Mouse (Mus musculus): ENCODE measurements at regions not wholly inside any gene's neighbourhood (a gene's known extent, or its start where the extent isn't known, plus 50 kb on each side); places are given as distances from the start of the nearest gene placed in this dataset.

DNA sequence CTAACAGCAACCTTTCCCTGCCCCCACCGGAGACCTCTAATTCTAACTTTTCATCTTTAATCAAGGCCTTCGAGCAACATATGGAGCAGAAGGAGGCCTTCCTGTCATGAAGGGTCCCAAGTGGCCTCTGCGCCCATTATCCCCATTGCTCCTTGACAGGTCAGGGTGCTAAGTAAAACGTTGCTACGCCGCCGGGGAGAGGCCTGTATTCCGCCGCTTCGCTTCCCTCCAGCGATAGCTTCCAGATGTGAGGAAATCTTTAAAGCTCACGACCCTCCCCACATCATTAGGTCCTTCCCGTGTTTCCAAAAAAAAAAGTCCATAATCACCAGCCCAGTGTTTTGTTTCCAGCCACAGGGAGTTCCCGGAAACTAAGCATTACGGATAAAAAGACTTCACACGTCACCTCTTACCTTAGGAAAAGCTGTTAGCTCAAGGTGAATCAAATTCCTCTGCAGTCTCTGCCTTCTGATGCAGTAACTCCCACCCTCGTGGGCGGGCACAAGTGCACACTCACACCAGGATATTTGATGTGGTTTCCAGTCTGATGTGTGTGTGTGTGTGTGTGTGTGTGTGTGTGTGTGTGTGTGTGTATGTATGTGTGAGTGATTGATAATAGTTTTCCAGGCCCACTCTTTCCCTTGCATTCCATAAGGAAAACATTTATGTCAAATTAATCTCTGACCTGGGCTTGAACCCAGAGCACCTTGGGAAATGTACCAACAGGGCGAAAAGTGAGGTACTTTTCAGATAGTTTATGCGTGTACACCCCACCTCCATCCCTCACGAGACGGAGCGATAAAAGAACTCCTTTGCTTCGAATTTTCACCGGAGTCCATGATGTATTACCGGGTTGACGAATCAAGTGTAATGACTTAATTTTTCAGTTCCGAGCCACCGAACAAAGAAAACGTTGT lies 107.5 kb downstream of the Gm45692 start:
- no peak for DNase-seq (ENCODE audit: low spot score in 2 of 2)

DNA sequence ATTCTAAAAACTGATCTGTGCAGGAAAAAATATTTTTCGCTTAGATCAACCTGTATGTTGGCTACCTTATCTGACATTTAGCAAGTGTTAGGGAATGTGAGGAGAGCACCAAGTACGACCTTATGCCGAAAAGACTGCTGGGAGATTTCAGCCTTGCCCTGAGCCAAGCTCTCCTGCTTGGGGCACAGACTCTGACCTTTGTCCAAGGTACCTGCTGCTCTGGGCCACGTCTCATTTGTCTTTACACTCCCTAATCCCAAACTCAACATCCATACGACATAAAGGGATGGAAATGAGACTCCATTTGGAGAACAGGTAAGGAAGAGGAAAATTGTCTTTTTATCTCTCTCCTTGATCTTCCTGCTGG lies 108.2 kb downstream of the Gm45692 start:
- no peak for DNase-seq (ENCODE audit: low spot score in 2 of 2)

DNA sequence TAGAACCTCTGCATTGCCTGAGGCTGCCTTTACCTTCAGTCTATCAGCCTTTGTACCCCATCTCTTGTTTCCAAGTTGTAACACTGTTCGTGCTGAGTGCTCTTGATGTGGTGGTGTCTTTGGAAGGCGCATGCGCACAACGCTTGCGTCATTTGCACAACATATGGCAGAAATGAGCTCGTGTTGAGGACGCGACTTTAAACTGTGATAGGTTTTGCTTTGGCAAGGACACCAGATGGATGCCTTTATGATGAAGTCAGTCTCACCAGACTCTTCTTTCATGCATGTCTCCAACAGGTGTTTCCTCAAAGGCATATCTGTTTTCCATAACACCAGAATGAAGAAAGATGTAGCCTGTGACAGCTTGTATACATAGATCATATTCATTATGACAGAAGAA lies 110.2 kb downstream of the Gm45692 start:
- DNase-seq (ENCODE audit: low spot score in 2 of 2), result no peak

DNA sequence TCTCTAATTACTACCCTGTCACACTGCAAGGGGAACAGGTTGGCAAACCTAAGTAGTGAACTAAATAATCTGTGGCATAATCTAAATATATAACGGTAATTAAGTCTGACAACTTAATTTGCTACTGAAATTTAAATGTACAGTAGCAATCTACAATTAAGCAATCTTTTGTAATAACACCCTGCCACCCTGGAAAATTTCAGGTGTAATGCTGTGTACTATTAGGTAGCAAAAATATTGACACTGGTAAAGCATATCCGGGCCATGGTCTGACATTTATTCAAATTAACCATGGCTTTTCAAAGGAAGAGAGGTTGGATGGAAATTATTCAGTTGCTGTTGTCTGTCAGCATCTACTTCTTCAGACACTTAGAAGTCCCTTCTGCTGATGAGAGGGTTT lies 119.7 kb downstream of the Gm45692 start:
- DNase-seq (ENCODE audit: low spot score in 2 of 2), result no peak

DNA sequence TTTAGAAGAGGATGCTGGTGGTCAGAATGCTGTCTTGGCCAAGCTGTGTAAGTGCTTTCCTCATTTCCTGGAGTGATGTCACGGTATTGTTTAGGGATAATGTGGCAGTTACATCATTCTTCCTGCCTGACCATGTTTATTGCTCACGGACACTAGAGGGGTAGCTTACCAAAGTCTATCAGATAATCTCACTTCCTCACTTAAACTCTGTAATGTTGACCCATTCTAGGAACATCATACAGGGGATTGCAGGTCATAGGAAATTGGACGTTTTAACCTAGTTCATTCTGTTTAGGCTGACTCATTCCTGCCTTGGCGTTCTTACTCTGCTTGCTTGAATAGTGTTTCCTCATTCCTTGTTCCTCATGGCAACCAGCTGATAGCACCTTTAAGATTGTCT lies 120.3 kb downstream of the Gm45692 start:
- DNase-seq (ENCODE audit: low spot score in 2 of 2), result no peak

DNA sequence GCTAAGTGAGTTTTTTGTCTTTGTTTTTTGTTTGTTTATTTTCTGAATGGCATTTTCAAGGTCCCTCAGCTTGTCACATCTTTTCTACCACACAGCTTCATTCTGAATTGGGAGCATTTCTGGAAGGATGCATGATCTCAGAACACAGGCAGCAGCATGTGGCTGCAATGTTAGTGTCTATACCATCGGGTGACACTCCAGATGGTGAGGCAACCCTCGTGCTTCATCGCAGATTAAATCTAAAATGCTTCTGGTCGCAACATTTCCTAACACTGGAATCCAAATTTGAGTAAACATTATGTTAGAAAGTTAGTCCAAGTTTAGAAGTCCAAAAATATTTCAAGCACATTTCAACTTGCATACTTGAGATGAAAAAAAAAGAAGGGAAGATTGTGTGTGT lies 124.4 kb downstream of the Gm45692 start:
- DNase-seq (ENCODE audit: low spot score in 2 of 2), result no peak

DNA sequence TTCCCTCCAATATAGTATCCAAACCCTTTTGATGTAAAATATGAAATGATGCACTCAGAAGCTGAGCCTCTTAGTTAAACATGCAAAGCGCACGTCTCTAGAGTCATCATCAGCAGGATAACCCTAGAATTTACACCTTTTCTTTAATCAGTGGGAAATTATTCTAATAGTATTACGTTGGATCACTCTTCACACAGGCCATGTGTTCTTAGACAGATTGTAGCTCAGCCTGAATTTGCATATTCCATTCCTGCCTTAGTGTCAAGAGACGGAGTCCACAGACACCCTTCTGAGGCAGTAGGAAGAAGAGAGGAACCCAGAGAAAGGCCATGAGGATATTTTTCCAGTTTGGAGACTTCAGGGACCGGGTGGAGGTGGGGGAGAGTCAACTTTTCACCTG lies 125.0 kb downstream of the Gm45692 start:
- DNase-seq (ENCODE audit: low spot score in 2 of 2), result no peak

DNA sequence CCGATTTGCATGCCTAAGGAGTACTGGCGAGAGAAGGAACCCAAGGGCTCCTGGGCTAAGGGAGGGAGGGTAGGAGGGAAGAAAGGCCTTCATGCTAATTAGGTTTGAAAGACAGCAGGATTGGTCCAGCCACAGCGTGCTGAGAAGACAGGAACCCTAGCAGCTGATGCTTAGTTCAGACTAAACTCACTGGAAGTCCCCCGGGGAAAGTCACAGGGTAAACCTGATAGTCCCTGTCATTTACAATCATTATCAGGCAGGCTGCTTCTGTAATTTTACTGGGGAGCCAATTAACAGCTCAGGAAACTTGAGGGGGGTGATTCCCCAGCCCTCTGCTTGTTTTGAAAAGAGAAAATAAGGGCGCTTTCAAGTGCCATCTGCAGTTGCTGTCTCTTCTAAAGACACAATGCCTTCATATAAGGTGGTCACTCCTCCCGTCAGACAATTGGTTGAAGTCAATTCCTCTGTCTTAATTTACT lies 135.9 kb downstream of the Gm45692 start:
- DNase-seq (ENCODE audit: low spot score in 2 of 2), result no peak

DNA sequence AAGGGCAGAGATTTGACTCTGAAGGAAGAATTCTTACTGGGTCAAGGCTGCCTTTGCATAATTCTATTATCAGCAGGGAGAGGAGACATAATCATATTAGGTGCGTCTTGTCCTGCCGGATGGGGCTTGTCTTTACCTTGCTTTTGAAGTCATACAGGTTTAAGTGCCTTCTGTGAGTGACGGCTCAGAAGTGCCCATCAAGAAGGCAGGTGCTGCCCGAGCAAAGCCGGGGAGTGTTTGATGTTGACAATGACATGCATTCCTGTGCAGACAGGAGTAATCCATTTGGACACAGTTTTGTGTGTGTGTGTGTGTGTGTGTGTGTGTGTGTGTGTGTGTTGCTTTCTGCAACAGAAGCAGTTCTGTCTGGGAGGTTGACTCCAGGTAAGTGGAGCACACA lies 141.0 kb downstream of the Gm45692 start:
- no peak for DNase-seq (ENCODE audit: low spot score in 2 of 2)

DNA sequence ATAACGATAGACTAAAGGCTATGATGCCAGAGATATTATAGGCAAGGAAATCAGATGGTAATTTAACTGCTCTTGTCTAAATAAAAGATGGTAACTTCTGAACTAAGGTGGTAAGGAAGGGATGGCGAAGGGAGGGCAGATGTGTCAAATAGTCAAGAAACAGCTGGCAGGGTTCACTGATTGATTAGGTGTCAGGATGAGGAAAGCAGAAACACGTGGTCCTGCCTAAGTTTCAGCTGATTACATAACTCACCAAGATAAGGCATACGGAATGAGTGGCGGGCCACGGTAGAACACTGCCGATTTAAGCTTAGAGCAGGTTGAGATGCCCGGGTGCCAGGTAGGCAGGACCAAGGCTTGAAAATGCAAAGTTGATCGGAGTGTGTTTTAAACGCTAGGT lies 143.2 kb downstream of the Gm45692 start:
- DNase-seq (ENCODE audit: low spot score in 2 of 2), result no peak

DNA sequence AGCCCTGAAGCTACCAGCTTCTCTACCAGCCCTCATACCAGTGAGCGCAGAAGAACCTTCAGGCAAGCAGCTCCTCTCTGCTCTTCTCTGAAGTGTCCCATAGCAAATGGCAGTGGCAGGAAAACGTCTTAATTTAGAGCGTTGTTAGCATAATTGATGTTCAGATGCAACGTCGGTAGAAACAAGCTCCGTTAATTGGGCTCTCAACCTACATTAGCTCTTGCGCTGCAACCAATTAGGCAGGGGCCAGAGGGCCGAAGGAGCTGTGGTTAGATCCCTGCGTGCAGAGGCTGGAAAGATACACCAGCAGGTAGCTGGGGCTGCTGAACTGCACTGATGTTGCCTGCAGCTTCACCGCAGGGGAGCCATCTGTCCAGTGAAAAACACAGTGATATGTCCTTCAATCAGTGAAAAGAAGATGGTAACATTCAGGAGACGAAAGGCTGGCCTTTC lies 145.6 kb downstream of the Gm45692 start:
- no peak for DNase-seq (ENCODE audit: low spot score in 2 of 2)

DNA sequence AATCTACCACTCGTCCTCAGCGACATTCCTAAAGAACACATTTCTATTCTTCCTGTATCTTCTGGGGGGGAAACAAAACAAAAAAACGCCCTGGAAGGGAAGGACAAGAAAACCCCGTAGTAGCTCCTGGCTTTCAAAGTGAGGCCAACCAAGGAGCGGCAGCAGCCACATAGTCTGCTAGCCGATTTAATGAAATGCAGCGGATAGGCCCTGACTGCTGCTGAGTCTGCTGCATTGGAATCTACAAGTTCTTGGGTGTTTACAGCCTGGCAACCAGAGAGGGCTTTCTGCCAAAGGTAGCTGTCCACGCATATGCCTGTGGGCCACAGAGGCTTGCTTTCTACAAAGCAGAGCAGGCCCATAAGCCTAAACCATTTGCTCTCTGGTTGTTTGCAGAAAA lies 146.0 kb downstream of the Gm45692 start:
- DNase-seq (ENCODE audit: low spot score in 2 of 2), result no peak

DNA sequence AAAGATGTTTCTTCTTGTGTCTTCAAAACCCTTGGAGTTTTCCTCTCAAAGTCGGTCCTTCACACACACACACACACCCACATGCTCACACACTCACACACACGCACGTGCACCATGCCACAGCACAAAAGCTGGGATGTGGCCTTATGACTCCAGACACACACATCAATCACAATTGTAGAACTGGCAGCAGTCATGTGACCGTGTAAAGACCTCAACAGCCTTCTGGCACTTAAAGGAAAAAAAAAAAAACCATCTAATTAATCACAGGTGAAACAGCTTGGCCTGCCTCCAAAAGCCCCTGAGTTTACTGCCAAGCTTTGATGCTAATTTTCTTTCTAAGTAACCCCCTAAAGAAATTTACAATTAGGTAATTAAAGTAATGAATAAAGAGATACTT lies 147.1 kb downstream of the Gm45692 start:
- no peak for DNase-seq (ENCODE audit: low spot score in 2 of 2)

DNA sequence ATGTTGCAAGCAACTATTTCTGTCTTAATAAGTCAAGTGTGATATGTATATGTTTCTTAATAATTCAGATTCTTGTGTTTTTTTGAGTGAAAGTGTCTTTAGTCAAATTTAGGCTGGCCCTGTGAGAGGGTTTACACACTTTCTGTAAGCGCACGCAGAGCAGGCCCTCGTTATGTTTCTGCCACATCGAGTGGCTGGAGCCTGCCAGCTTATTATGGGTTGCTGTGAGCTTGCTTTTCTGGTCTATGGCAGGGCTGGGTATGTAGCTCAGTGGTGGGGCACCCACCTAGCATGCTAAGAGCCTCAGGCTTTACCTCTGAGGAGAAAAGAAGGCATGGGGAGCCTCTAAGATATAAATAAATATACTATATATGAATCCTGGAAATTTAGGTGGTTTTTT lies 148.2 kb downstream of the Gm45692 start:
- no peak for DNase-seq (ENCODE audit: low spot score in 2 of 2)

DNA sequence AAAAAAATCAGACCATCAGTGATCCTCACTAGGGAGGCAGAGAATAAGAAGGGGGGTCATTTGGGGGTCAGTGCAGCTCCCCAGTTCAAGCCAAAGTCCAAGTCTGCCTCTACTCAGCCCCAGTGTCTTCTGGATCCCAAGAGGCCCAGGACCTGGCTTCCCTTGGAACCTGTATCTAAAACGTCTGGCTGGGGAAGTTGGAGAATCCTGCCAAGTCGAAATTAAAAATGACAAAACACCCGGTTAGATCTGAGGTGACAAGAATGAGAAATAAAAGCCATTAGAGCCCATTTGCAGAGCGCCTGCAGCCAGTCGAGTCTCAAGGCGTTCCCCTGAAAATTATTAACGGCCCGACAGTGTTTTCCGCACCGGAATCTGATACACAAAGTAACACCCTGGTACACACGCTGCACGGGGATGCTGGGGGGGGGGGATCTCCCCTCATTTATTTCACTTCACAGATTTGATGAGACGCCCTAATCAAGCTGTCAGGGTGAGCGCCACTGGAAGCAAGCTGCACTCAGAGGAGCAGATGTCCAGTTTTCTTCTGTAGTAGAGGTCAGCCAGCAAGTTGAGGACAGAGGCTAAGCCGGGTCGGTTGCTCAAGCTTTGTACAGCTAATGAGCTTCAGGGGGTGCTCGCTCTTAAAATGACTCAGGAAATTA lies 149.5 kb downstream of the Gm45692 start:
- no peak for DNase-seq (ENCODE audit: low spot score in 2 of 2)

DNA sequence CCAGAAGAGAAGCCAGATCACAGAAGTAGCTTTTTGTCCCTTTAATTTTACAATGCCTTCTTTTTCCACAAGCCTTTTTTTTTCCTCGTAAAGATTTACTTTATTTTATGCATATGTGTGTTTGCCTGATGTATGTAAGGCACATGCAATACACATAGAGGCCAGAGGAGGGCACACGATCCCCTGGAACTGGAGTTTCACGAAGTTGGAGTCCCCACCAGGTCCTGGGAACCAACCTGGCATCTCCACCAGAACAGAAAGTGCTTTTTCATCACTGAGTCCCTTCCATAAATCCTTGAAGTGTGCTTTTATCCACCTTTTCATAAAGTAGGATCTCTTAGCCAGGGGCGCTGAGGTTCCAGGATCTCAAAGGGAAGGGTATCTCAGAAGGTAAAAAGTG lies 152.8 kb downstream of the Gm45692 start:
- no peak for DNase-seq (ENCODE audit: low spot score in 2 of 2)

DNA sequence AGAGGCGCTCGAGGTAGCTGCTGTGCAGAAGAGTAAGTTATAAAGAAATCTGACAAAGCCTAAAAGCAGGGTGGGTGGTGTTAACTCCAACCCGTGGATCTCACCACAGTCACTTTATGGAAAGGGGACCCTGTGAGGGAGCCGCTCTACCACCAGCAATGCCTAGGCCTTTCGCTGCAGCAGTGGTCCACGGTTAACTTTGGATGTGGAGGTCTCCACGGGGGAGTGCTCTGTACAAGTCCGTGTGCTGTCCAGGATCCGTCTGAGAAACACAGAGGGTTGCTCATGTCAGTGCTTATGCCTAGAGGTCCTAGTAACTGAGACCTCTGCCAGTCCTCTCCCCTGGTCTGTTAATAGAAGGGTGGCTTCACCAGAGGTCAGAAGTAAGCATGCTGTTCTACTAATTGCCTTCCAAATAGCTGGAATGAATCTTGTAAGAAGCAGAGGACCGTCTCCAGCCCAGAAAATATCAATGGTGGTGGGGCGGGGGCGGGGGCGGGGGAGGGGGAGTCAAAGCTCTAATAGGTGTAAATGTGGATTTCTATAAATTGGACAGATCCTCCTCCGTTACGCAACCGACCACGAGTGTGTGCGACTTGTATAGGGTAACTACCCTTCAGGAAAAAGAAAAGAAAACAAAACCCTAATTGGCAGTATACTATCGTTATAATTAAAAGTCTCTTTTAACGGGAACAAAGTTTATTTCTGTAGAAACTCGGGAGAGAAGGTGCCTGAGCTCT lies 153.5 kb downstream of the Gm45692 start:
- no peak for DNase-seq (ENCODE audit: low spot score in 2 of 2)

DNA sequence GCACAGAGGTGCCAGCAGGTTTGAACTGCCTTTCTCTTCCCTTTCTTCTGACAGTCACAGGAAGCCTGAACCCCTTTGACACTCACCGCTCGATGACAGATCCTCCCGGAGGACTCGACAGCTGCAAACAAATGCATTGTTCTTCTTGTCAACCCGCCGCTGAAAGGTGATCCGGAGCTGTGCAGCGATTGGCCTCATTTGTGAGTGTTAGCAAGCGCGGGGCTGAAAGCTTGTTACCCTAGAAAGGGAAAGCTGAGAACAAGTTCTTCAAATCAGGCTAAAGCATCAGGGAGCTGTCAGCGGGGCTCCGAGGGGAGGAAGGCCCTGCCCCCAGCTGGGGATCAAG lies 154.1 kb downstream of the Gm45692 start:
- no peak for DNase-seq (ENCODE audit: low spot score in 2 of 2)

DNA sequence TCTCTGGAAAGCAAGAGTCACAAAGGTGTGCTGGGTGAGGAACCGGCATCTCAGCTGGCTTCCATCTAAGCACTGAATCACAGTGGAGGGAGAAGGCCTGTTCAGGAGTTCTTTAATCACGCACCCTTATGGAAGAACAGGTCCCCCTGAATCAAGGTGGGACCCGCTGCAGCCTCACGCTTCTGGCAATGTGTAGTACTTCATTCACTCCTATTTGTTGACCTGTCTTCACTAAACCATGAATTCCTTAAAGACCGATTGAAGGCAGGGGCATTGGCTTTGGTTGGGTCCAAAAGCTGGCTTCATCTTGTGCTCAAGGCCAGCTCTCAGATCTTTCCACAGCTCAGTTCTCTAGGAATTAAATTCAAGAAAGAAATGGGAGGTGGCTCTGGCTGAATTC lies 154.5 kb downstream of the Gm45692 start:
- DNase-seq (ENCODE audit: low spot score in 2 of 2), result no peak

DNA sequence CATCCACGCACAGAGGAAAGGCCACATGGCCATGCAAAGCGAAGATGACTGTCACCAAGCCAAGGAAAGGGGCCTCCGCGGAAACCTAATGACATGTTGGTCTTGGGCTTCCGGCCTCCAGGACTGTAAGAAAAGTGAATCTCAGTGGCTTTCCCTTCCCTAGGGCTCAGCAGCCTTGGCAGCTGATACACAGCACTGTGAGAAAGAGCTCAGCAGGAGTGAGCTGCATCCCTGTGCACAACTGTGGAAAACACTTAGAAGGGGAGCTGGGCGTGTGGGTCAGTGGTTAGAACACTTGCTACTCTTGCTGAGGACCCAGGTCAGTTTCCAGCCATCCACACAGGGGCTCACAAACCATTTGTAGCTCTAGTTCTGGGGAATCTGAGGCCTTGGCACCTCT lies 155.1 kb downstream of the Gm45692 start:
- DNase-seq (ENCODE audit: low spot score in 2 of 2), result no peak

DNA sequence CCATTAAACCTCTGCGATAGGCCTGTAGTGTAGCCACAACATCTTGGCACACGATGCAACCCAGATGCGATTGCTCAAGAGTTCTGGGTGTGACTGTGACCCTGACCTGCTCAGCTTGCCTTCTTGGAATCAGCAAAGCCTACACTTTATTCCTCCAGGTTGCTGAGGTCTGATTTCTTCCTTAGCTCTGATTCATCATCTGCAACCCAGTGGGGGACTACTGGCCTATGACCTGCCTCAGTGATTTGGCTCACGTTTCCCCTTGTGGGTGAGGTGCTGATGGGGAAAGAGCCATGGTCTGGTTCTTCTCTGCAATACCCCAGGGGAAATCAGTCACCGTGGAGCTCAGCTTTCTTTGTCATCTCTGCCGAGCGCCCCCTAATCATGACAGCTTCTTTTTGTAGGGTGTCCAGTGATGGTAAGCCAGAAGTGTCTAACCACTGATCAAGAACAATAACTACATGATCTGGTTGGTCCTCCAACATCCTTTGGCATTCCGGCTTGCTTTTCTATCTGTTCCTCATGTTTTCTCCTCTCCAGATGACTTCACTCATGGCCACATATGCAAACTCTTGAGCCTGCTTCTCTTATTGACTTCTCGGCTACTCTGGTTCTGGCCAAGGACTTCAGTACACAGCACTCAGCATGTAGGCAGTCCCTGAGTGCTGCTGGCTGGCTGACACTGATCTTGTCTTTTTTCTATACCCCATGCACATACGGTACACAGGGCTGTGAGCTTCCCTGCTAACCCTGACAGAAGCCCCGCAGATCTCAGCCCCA lies 163.0 kb downstream of the Gm45692 start:
- DNase-seq (ENCODE audit: low spot score in 2 of 2), result no peak
